Mouse (Mus musculus) midbrain, embryonic 15.5 days (tissue): ENCODE results near the gene En2. TPM values are rescaled to one million over a fixed set of nuclear protein-coding genes. Genes with fewer than 3 reads are reported as not detected.

Experiments used
- ATAC-seq: fragments of 200-750 bp; cut with Nextera tagmentation; replicated peaks from 2 replicates; pipeline ENCODE4 v1.8.0; 2017; ENCODE audit warnings: moderate TSS enrichment
- H3K27ac ChIP-seq: fragments of 300-500 bp; sonication (generic); 2 replicates; pipeline ENCODE4 v1.5.1; 2015; ENCODE audit warnings: mild to moderate bottlenecking, inconsistent platforms
- H3K27me3 ChIP-seq: fragments of 300-500 bp; sonication (generic); replicated peaks from 2 replicates; pipeline ENCODE4 v1.6.1; 2015; ENCODE audit warnings: inconsistent platforms
- H3K36me3 ChIP-seq: fragments of 300-500 bp; sonication (generic); replicated peaks from 2 replicates; pipeline ENCODE4 v1.6.1; 2015; ENCODE audit warnings: inconsistent platforms
- H3K4me1 ChIP-seq: fragments of 300-500 bp; sonication (generic); 2 replicates; pipeline ENCODE4 v1.6.1; 2015; ENCODE audit warnings: inconsistent platforms
- H3K4me2 ChIP-seq: fragments of 300-500 bp; sonication (generic); 2 replicates; pipeline ENCODE4 v1.6.1; 2015; ENCODE audit warnings: inconsistent platforms, mild to moderate bottlenecking, moderate library complexity
- H3K4me3 ChIP-seq: fragments of 300-500 bp; sonication (generic); 2 replicates; pipeline ENCODE4 v1.5.1; 2015; ENCODE audit warnings: mild to moderate bottlenecking, inconsistent platforms
- H3K9ac ChIP-seq: fragments of 300-500 bp; sonication (generic); 2 replicates; pipeline ENCODE4 v1.6.1; 2015; ENCODE audit warnings: mild to moderate bottlenecking, inconsistent platforms
- H3K9me3 ChIP-seq: fragments of 300-500 bp; sonication (generic); 2 replicates; pipeline ENCODE4 v1.6.1; 2016; ENCODE audit warnings: inconsistent platforms
- whole genome bisulfite sequencing: fragments of 180-500 bp; shearing (Covaris S2); methylation state at CpG from one replicate; pipeline ENCODE4 v1.1.7; 2015; ENCODE audit warnings: mixed read lengths; 5-methylcytosine and 5-hydroxymethylcytosine counted together
- polyA plus RNA-seq: library from polyadenylated mRNA; unstranded; fragments of >200 nt; fragmentation: Nextera tagmentation; extraction: Ambion mirVana; gene quantifications from 2 replicates; pipeline ENCODE4 v1.2.1, GENCODE M21; 2015

En2 gene
- 0.93 and 1.5 TPM in 2 replicates for polyA plus RNA-seq

DNA sequence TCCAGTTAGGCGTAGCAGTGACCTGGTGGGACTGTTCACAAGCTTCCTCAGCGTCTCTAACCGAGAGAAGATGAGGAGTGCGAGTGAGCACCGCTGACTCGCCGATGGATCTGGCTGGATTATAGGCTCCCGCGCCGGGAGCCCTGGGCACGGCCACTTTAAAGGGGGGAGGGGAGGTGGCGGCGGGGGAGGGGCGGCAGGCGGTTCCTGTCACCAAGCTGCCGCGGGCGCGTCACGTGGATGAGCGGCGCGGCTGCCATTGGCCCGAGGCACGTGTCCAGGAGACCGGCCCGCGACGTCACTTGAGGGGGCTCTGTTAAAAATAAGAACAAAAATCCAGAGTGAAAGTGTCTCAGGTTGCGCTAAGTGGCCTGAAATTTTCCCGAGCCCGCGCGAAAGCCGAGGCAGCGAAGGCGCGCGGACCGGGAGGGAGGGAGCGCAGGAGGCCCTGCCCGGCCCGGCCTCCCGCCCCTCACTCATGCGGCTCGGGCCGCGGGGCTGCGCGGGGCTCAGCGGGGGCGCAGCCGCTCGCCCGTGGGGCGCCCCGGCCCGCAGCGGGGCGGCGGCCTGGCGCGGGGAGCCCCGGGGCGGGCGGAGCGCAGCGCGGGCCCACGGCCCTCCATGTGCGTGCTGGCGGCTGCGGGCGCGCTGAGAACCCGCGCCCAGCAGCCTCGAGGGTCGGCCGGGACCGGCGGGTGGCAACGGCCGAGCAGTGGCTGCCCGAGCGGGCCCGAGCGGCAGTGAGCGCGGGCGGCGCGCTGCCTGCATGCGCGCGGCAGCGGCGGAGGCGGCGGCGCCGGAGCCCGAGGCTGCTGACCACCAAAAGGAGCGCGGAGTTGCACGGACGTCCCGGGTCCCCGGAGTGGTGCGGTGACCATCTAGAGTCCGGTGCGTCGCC lies at the start of gene En2:
En2 (plus strand) TSS at position 337 of the 898 bp plus-strand sequence.
- H3K4me1 ChIP-seq: peaks cover 26% of the 10 kb centered on the region
- ATAC-seq: peak; percentile 89
- H3K4me3 ChIP-seq: peak within 1 kb of the TSS; percentile 57
- no peaks in the 10 kb centered on the region for H3K36me3 ChIP-seq
- peaks cover 31% of the 10 kb centered on the region for H3K27me3 ChIP-seq
- peak within 1 kb of the TSS; percentile 85 for H3K4me2 ChIP-seq
- H3K9ac ChIP-seq: peak within 1 kb of the TSS; percentile 75
- no peaks in the 10 kb centered on the region for H3K9me3 ChIP-seq
- peak within 1 kb of the TSS; percentile 89 for H3K27ac ChIP-seq
- under 1% methylated on average over 97 of the region's 113 CpGs for WGBS

DNA sequence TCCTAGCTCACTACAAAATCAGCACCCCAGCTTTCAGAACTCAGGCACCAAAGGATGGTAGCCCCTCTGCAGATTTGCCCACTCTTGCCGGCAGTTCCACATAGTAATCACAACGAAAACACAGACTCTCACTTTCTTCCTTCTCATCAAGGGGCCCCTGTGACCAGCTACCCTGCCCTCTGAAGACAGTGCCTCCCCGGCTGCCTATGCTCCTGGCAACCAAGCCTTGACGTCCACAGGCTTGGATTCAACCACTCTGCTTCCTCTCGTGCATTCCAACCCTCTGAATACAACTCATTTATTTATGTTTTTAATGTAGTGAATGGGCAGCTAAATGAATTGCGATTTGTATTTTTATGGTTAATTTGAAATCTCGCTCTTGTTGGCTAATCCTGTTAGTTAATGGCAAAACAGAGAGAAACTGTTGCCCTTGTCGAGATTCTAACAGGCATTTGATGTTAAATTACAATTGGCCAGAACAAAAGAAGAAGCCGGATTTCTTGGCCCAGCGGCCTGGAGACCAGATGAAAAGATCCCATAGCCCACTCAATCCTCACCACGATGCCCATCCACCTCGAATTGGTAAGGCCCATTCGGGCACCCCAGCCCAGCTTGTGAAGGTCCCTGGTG lies 48.1 kb upstream of the En2 start:
- peak; percentile 22; the same call in 1 of the 2 replicates for ATAC-seq
- peaks cover 12% of the 10 kb centered on the region for H3K4me1 ChIP-seq
- H3K4me2 ChIP-seq: peak overlapping the region; percentile 58
- H3K27me3 ChIP-seq: peaks cover 41% of the 10 kb centered on the region
- no peaks in the 10 kb centered on the region for H3K9me3 ChIP-seq
- no peaks in the 10 kb centered on the region for H3K36me3 ChIP-seq
- peak overlapping the region; percentile 37; the same call in 1 of the 2 replicates for H3K9ac ChIP-seq
- WGBS: 5% methylated on average over 13 of the region's 13 CpGs
- H3K27ac ChIP-seq: peak overlapping the region; percentile 45
- H3K4me3 ChIP-seq: peak overlapping the region; percentile 34

DNA sequence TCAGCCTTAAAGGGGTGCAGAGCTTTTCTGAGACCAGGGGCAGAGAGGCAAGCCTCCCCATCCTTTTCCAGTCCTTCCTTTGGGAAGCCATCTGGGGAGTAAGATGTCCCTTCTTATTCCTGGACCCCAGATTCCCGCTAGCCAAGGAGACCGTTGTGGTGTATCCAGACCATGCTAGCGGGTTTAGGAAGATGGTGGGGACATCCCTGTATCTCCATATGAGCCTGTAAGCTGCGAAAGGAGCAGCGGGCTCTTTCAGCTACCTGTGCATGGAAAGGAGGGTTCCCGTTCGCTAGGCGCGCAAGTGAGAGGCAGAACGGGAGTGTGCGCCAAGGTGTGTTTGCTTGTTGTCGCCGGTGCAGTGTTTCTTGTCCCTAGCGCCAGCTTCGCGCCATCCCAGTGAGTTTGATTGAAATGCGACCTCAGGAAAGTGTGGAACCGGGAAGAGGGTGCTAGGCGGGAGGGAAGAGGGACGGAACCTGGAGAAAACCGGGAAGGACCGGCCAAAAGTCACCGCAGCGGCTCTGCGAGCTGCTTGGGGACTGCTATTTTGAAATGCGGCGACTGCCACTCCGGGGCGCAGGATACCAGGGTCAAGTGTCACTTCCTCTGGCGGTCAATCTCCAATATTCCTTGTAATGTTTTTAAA lies 47.5 kb upstream of the En2 start:
- Histone ChIP-seq H3K4me1 (peaks cover 17% of the 10 kb centered on the region), H3K36me3 (no peaks in the 10 kb centered on the region), H3K27ac (peak overlapping the region; percentile 45), H3K9ac (peak overlapping the region; percentile 37), H3K9me3 (no peaks in the 10 kb centered on the region), H3K4me3 (peak overlapping the region; percentile 34), H3K27me3 (peaks cover 41% of the 10 kb centered on the region), H3K4me2 (peak overlapping the region; percentile 58)
- WGBS: under 1% methylated on average over 30 of the region's 30 CpGs
- ATAC-seq: peak; percentile 51

DNA sequence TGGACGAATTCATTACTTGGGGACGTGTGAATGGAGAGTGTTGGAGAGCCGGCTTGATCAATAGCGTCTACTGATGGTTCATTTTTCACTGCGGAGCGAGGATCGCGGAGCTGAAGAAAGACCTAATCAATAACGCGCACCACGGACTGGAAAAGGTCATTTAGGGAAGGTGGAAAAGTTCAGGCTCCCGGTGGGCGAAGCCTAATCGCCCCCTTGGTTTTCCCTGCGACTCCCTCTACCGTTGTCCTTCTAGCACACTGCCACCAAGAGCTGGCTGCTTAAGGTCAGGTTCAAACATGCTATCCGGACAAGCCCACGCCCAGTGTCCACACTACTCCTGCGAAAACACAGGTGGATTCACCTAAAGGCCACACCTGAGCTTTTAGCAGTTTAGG lies 47.0 kb upstream of the En2 start:
- Histone ChIP-seq H3K9ac (peak overlapping the region; percentile 37; the same call in 1 of the 2 replicates), H3K4me1 (peaks cover 22% of the 10 kb centered on the region), H3K9me3 (no peaks in the 10 kb centered on the region), H3K4me3 (peak overlapping the region; percentile 34), H3K36me3 (no peaks in the 10 kb centered on the region), H3K27me3 (peaks cover 41% of the 10 kb centered on the region), H3K4me2 (peak overlapping the region; percentile 58), H3K27ac (peak overlapping the region; percentile 45)
- ATAC-seq: no peak
- WGBS: under 1% methylated on average over 19 of the region's 19 CpGs

DNA sequence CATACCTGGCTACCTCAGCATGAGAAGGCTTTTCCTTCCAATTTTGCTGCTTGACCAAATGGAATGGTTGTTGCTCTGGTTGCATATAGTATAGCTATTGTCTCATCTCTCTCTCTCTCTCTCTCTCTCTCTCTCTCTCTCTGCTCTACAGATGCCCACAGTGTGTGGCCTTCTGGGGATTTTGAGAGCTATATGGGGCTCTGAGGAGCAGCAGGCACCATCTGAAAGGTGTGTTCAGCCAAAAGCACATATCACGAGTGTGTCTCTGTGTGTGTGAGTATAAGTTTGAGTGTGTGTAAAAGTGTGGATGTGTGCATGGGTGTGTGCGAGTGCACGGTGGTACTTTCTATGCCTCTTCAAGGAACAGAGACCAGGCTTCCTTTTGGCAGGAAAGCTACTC lies 45.9 kb upstream of the En2 start:
- H3K4me1 ChIP-seq: peaks cover 30% of the 10 kb centered on the region
- no peak overlapping the region for H3K9ac ChIP-seq
- no peaks in the 10 kb centered on the region for H3K9me3 ChIP-seq
- no peak for ATAC-seq
- H3K4me3 ChIP-seq: no peak overlapping the region
- 21% methylated on average over 3 of the region's 3 CpGs for WGBS
- H3K4me2 ChIP-seq: 0 out of 2 replicates have a peak overlapping the region, but pooled peaks have one; percentile 7
- peaks cover 42% of the 10 kb centered on the region for H3K27me3 ChIP-seq
- peak overlapping the region; percentile 58; the same call in 1 of the 2 replicates for H3K27ac ChIP-seq
- no peaks in the 10 kb centered on the region for H3K36me3 ChIP-seq

DNA sequence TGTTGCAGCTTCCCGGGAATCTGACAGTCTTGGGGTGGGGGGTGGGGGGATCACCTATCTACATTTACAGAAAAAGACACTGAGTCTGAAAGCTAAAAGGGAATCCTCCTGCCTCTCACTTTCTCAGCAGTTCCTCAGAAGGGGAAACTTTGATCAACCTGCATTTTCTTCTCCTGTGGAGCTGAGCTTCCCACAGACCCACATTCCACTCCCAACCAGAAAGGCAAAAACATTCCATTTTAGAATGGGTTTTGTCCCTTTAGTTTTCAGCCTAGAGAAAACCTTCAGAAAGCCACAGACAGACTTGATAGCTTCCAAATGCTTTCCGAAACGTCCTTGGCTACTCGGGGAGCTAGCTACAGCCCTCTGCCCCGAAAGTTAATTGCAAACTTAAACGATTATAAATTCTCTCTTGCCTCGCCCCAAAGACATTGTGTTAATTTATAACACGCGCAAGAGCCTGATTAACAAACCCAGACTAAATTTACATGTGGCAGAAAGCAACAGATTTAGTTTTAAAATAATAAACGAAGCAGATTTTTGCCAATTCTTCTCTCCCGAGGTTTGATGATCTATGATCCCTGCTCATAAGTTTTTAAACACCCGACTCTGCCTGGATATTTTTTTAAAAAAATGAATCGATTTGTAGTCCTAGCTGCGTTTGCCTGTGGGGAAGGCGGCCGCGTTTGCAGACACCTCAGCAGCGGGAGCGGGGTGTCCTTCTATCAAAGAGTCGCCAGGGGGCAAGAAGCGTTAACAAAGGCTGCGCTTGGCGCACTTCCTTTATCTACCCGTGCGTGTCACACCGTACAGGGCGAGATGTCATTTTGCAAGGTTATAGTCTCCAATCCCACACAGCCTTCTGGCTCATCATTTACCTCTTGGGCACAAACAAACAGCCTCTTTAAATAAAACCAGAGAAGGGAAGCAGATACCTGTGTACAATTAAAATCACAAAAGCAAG lies 42.7 kb upstream of the En2 start:
- H3K4me3 ChIP-seq: peak overlapping the region; percentile 21
- H3K9me3 ChIP-seq: no peaks in the 10 kb centered on the region
- ATAC-seq: peak; percentile 84
- H3K9ac ChIP-seq: no peak overlapping the region
- peak overlapping the region; percentile 39 for H3K4me2 ChIP-seq
- 2% methylated on average over 27 of the region's 27 CpGs for WGBS
- H3K36me3 ChIP-seq: no peaks in the 10 kb centered on the region
- H3K4me1 ChIP-seq: peaks cover 27% of the 10 kb centered on the region
- H3K27ac ChIP-seq: peak overlapping the region; percentile 72
- peaks cover 53% of the 10 kb centered on the region for H3K27me3 ChIP-seq

DNA sequence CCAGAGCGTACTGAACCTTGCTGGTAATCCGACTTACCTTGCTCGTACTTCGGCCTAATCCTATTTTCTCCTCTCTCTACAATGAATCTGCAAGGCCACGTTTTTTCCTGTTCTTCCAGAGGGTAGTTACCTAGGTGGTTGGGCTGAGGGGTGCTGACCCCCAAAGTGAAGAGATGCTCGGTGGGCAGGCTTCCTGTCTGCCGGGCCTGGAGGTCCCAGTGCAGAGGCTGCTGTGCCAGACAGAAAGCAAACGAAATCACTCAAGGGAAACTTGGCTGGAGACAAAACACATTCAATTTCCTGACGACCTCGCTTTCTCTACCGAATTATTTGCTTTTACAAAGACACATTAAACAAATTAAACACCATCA lies 42.1 kb upstream of the En2 start:
- no peaks in the 10 kb centered on the region for H3K36me3 ChIP-seq
- under 1% methylated on average over 11 of the region's 11 CpGs for WGBS
- H3K4me3 ChIP-seq: peak overlapping the region; percentile 21
- H3K9ac ChIP-seq: no peak overlapping the region
- peak overlapping the region; percentile 72 for H3K27ac ChIP-seq
- H3K4me1 ChIP-seq: peaks cover 20% of the 10 kb centered on the region
- H3K27me3 ChIP-seq: peaks cover 54% of the 10 kb centered on the region
- H3K4me2 ChIP-seq: peak overlapping the region; percentile 39
- no peaks in the 10 kb centered on the region for H3K9me3 ChIP-seq
- ATAC-seq: no peak

DNA sequence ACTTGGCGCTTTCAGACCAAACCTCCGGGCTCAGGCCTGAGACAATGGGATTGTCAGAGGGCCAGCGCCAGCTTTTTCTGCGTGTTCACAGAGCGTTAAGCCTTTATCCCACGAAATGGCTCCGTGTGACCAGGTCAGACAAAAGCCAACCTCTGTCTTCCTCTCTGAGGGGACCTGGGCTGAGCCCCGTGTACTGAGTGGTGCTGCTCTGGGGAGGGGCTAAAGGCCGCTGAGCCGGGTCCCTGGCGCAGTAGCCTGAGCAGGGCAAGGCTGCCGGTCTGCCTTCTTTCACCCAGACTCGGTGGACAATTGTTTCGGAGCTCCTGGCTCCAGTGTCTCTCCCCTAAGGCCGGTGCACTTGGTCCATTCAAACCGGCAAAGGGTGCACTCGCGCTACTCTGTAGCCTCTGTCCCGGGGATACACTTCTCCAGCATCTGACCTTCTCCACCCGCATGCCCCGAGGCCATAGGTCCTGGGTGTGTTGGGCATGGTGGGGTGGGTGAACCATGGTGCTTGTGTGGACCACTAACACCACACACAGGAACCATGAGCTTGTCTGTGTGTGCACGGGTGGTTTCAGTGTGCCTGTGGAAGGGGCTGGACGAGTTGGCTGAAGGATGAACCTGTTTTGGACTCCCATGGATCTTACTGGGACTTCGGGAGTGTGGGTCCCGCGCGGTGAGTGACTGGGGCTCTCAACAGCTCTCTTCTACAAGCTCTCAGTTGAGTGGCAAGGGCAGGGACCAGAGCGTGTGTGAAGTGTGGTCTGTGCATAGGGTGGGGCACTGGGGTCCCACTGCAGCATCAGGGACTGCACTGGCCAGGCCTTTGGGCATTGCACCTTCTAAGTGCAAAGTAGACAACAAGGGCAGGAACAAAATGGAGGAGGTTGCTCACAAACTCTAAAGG lies 40.9 kb upstream of the En2 start:
- peaks cover 50% of the 10 kb centered on the region for H3K27me3 ChIP-seq
- H3K9ac ChIP-seq: no peak overlapping the region
- peak overlapping the region; percentile 72 for H3K27ac ChIP-seq
- no peaks in the 10 kb centered on the region for H3K36me3 ChIP-seq
- ATAC-seq: peak; percentile 78
- H3K4me2 ChIP-seq: peak overlapping the region; percentile 39
- peaks cover 18% of the 10 kb centered on the region for H3K4me1 ChIP-seq
- H3K9me3 ChIP-seq: no peaks in the 10 kb centered on the region
- 3% methylated on average over 28 of the region's 28 CpGs for WGBS
- H3K4me3 ChIP-seq: peak overlapping the region; percentile 21

DNA sequence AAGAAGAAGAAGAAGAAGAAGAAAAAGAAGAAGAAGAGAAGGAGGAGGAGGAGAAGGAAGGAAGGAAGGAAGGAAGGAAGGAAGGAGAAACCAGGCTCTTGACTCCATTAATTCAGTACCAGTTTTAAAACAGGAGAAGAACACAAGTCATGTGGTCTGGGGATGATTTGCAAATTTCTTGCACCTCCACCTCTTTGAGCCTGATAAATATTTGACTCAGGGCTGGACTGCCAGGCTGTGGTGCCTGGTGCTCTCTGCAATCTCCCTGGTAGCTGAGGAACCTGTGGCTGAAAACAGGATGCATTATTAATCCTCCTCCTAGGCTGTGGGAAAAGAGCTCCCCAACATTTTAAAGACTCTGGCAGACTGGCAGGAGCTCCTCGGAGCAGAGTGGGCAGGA lies 36.6 kb upstream of the En2 start:
- WGBS: 21% methylated on average over 1 of the region's 1 CpGs
- Histone ChIP-seq H3K27ac (no peak overlapping the region), H3K4me3 (no peak overlapping the region), H3K9ac (no peak overlapping the region), H3K27me3 (peaks cover 27% of the 10 kb centered on the region), H3K9me3 (no peaks in the 10 kb centered on the region), H3K4me1 (peaks cover 6% of the 10 kb centered on the region), H3K36me3 (no peaks in the 10 kb centered on the region), H3K4me2 (no peak overlapping the region)
- ATAC-seq: no peak

DNA sequence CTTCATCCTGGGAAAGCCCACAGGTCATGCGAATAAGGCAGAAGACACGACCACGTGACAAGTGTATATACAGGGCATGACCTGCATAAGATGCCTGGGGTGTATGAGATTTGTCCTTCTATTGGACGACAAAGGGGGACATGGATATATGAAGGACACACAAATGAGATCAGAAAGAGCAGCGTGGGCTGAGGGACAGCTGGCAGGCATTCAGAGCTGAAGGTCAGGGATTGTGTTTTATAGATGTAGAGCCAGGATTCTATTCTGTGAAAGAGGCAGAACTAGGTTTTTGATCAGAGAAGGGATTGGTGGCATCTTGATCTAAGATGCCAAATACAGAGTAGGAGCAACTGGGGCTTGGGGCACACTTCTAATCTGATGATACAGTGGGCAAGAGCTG lies 33.3 kb upstream of the En2 start:
- H3K36me3 ChIP-seq: no peaks in the 10 kb centered on the region
- 81% methylated on average over 5 of the region's 5 CpGs for WGBS
- no peak for ATAC-seq
- 0 out of 2 replicates have a peak, but pooled peaks cover 6% of the 10 kb centered on the region for H3K4me1 ChIP-seq
- no peak overlapping the region for H3K9ac ChIP-seq
- peaks cover 7% of the 10 kb centered on the region; the same call in 1 of the 2 replicates for H3K27me3 ChIP-seq
- no peak overlapping the region for H3K27ac ChIP-seq
- H3K9me3 ChIP-seq: no peaks in the 10 kb centered on the region
- H3K4me3 ChIP-seq: no peak overlapping the region
- H3K4me2 ChIP-seq: no peak overlapping the region
